Mouse (Mus musculus) G1E (cell line): ENCODE data around the gene Gfra1. TPM values are rescaled to one million over a fixed set of nuclear protein-coding genes. Genes with fewer than 3 reads are reported as not detected.

Experiments
- ATAC-seq: 2 replicates; pipeline ENCODE4 v1.8.0; 2016; ENCODE audit warnings: mild to moderate bottlenecking; ENCODE audit not compliant: insufficient number of reproducible peaks, poor library complexity, low FRiP score, severe bottlenecking; ENCODE audit errors: extremely low read depth
- DNase-seq: peaks from one replicate; pipeline ENCODE4 v3.0.0; 2012; ENCODE audit warnings: low spot score
- H3K27me3 ChIP-seq: 2 replicates; pipeline ENCODE4 v1.6.1; 2012; ENCODE audit warnings: mild to moderate bottlenecking, low read length, inconsistent platforms; ENCODE audit not compliant: insufficient read depth
- H3K36me3 ChIP-seq: replicated peaks from 2 replicates; pipeline ENCODE3; 2012; ENCODE audit warnings: mild to moderate bottlenecking, inconsistent platforms
- H3K4me1 ChIP-seq: 2 replicates; pipeline ENCODE4 v1.6.1; 2012; ENCODE audit warnings: low read depth, low read length, inconsistent platforms, mixed read lengths; ENCODE audit not compliant: insufficient read depth
- H3K4me3 ChIP-seq: 2 replicates; pipeline ENCODE4 v1.5.1; 2012; ENCODE audit warnings: low read depth, mild to moderate bottlenecking, inconsistent platforms, low read length, moderate library complexity, mixed read lengths
- H3K9me3 ChIP-seq: replicated peaks from 2 replicates; pipeline ENCODE4 v1.6.1; 2012; ENCODE audit warnings: inconsistent platforms
- CTCF ChIP-seq: IDR thresholded peaks from 2 replicates; pipeline ENCODE4 v1.5.1; 2012; ENCODE audit warnings: low read depth, low read length, inconsistent platforms, mixed read lengths
- GATA1 ChIP-seq: IDR thresholded peaks from 2 replicates; pipeline ENCODE4 v1.6.1; 2012; ENCODE audit warnings: borderline replicate concordance, low read length, inconsistent platforms, mixed read lengths
- GATA2 ChIP-seq: IDR thresholded peaks from 2 replicates; pipeline ENCODE4 v1.6.1; 2012; ENCODE audit warnings: low read depth, low read length, inconsistent platforms, borderline replicate concordance
- POLR2AphosphoS5 ChIP-seq: IDR thresholded peaks from 2 replicates; pipeline ENCODE4 v1.6.1; 2012; ENCODE audit warnings: low read depth, low read length, inconsistent platforms; ENCODE audit not compliant: insufficient replicate concordance
- TAL1 ChIP-seq: conservative IDR thresholded peaks from 2 replicates; pipeline ENCODE4 v1.6.1; 2012; ENCODE audit warnings: low read depth, low read length, inconsistent platforms, mixed read lengths
- polyA plus RNA-seq: library from polyadenylated mRNA; stranded (reverse); fragments of >175 nt; gene quantifications from 2 replicates; pipeline ENCODE4 v1.2.3, GENCODE M21; 2012
- total RNA-seq, 2 experiments: library from RNA; stranded (forward) in 1 of 2; stranded (reverse) in 1 of 2; fragments of 200-1000 nt in 1 of 2; fragments of >200 nt in 1 of 2; fragmentation: Nextera tagmentation in 1 of 2; gene quantifications; 2 replicates each; pipeline ENCODE4 v1.2.3; 2014 to 2017

The Gfra1 gene
- total and polyA plus RNA-seq, 3 experiments: 0.16 TPM; not detected in 2

- no peak for TF ChIP-seq TAL1
- no peak for TF ChIP-seq CTCF
- no peak for TF ChIP-seq GATA2
- TF ChIP-seq GATA1: no peak
- TF ChIP-seq POLR2AphosphoS5: no peak
- DNase-seq: no peak
- H3K9me3 ChIP-seq: peaks cover 28% of the 10 kb centered on the region
- no peaks in the 10 kb centered on the region for H3K36me3 ChIP-seq
- H3K4me1 ChIP-seq: no peaks in the 10 kb centered on the region
- no peaks in the 10 kb centered on the region for H3K27me3 ChIP-seq
- no peak overlapping the region for H3K4me3 ChIP-seq
- no peak for ATAC-seq
These were observed 126.4 kb downstream of the Gfra1 start for GRCm38 (mm10) chr19:58329305-58329704.

GRCm38 (mm10) chr19:58328014-58328413, 127.7 kb downstream of the Gfra1 start:
- H3K36me3 ChIP-seq: no peaks in the 10 kb centered on the region
- ATAC-seq (no peak), DNase-seq (no peak)
- TF ChIP-seq GATA1 (no peak), TAL1 (no peak), CTCF (no peak), GATA2 (no peak), POLR2AphosphoS5 (no peak)
- H3K4me1 ChIP-seq: no peaks in the 10 kb centered on the region
- H3K9me3 ChIP-seq: peaks cover 33% of the 10 kb centered on the region
- H3K4me3 ChIP-seq: no peak overlapping the region
- H3K27me3 ChIP-seq: no peaks in the 10 kb centered on the region

DNA sequence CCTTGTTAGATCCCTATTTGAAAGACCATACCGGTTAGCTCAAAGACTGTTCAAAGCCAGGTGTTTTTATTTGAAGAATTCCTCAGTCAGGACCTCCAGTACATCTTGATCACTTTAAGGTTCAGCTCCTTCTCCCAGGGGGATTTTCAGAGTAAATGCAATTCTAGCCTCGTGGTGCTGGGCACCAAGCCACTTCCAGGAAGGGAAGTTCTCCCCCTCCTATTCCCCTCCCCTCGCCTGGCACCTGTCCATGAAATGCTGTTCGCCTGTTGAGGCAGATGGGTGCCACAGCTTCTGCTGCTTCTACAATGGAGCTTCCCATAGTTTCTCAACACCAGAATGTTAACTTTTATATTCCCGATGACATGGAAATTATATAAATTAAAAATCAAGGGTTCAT, 139.2 kb downstream of the Gfra1 start:
- peaks cover 32% of the 10 kb centered on the region for H3K9me3 ChIP-seq
- H3K4me1 ChIP-seq: no peaks in the 10 kb centered on the region
- no peaks in the 10 kb centered on the region for H3K36me3 ChIP-seq
- TF ChIP-seq CTCF: no peak
- TF ChIP-seq GATA2: no peak
- no peak for TF ChIP-seq TAL1
- TF ChIP-seq POLR2AphosphoS5: no peak
- no peak for TF ChIP-seq GATA1
- no peaks in the 10 kb centered on the region for H3K27me3 ChIP-seq
- no peak for DNase-seq
- H3K4me3 ChIP-seq: no peak overlapping the region
- no peak for ATAC-seq

GRCm38 (mm10) chr19:58315681-58316080, 140.0 kb downstream of the Gfra1 start:
- peaks cover 32% of the 10 kb centered on the region for H3K9me3 ChIP-seq
- no peak for TF ChIP-seq TAL1
- no peak for TF ChIP-seq GATA2
- TF ChIP-seq CTCF: no peak
- no peak for TF ChIP-seq POLR2AphosphoS5
- no peak for TF ChIP-seq GATA1
- H3K4me3 ChIP-seq: no peak overlapping the region
- H3K36me3 ChIP-seq: no peaks in the 10 kb centered on the region
- H3K27me3 ChIP-seq: no peaks in the 10 kb centered on the region
- ATAC-seq: no peak
- no peaks in the 10 kb centered on the region for H3K4me1 ChIP-seq
- DNase-seq: no peak

GRCm38 (mm10) chr19:58314631-58315030, 141.1 kb downstream of the Gfra1 start:
- Histone ChIP-seq H3K4me3 (no peak overlapping the region), H3K27me3 (no peaks in the 10 kb centered on the region), H3K4me1 (no peaks in the 10 kb centered on the region), H3K36me3 (no peaks in the 10 kb centered on the region), H3K9me3 (peaks cover 30% of the 10 kb centered on the region)
- no peak for DNase-seq
- TF ChIP-seq POLR2AphosphoS5: no peak
- ATAC-seq: no peak

GRCm38 (mm10) chr19:58313785-58314184, 141.9 kb downstream of the Gfra1 start:
- no peak for TF ChIP-seq POLR2AphosphoS5
- no peak for TF ChIP-seq TAL1
- TF ChIP-seq CTCF: peak; percentile 43
- Histone ChIP-seq H3K27me3 (no peaks in the 10 kb centered on the region), H3K9me3 (peaks cover 29% of the 10 kb centered on the region), H3K36me3 (no peaks in the 10 kb centered on the region), H3K4me3 (no peak overlapping the region), H3K4me1 (no peaks in the 10 kb centered on the region)
- ATAC-seq (no peak), DNase-seq (no peak)

DNA sequence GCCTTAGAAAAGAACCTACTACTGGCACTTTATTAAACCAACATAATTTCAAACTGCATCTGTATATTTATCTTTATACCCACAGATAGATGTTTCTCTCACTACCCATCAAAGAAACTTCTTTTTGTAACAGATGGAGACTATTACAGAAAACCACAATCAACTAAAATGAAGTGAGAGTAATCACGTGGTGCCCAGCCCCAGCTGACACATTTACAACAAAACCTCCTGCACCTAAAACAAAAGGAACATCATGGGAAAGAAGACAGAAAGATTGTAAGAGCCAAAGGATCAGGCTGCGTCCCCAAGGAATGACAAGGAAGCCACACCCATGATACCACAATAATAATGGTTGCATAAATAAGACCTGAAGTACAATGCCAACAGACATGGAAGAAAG, 143.2 kb downstream of the Gfra1 start:
- Histone ChIP-seq H3K27me3 (no peaks in the 10 kb centered on the region), H3K36me3 (no peaks in the 10 kb centered on the region), H3K9me3 (peaks cover 25% of the 10 kb centered on the region), H3K4me1 (no peaks in the 10 kb centered on the region), H3K4me3 (no peak overlapping the region)
- DNase-seq: no peak
- no peak for ATAC-seq
- TF ChIP-seq POLR2AphosphoS5: no peak
- no peak for TF ChIP-seq TAL1
- no peak for TF ChIP-seq GATA2
- TF ChIP-seq GATA1: no peak
